Mouse (Mus musculus): ENCODE data around the gene Stat2. TPM values are rescaled to one million over a fixed set of nuclear protein-coding genes. Genes with fewer than 3 reads are reported as not detected.

Gene Stat2
- polyA plus RNA-seq, 1 experiment from 2014 or later, result 8.8 TPM

GRCm38 (mm10) chr10:128336597-128336996 is 66.2 kb downstream of the Stat2 start:
- H3K4me1 ChIP-seq, result peaks cover 72% of the 10 kb centered on the region
- H3K9ac ChIP-seq, result peak overlapping the region; percentile 92
- H3K4me2 ChIP-seq, result peak overlapping the region; percentile 86
- no peaks in the 10 kb centered on the region for H3K27me3 ChIP-seq (replicated peaks)
- H3K9me3 ChIP-seq (replicated peaks), result no peaks in the 10 kb centered on the region
- 35% methylated on average over 3 of the region's 3 CpGs for WGBS (ENCODE audit: insufficient replicate concordance)
- peak overlapping the region; percentile 95 for H3K27ac ChIP-seq
- peak overlapping the region; percentile 91 for H3K4me3 ChIP-seq
- H3K36me3 ChIP-seq, result peaks cover 24% of the 10 kb centered on the region
- ATAC-seq, result peak; percentile 57

- peaks cover 76% of the 10 kb centered on the region for H3K4me1 ChIP-seq
- no peaks in the 10 kb centered on the region for H3K27me3 ChIP-seq (replicated peaks)
- no peaks in the 10 kb centered on the region for H3K9me3 ChIP-seq (replicated peaks)
- peak within 1 kb of the TSS; percentile 91 for H3K4me3 ChIP-seq
- 2% methylated on average over 61 of the region's 61 CpGs for WGBS (ENCODE audit: insufficient replicate concordance)
- H3K27ac ChIP-seq, result peak within 1 kb of the TSS; percentile 95
- H3K36me3 ChIP-seq, result peaks cover 25% of the 10 kb centered on the region
- peak; percentile 92 for ATAC-seq
- H3K4me2 ChIP-seq, result peak within 1 kb of the TSS; percentile 86
- peak within 1 kb of the TSS; percentile 92 for H3K9ac ChIP-seq
These were observed 67.2 kb downstream of the Stat2 start, which contains the start of gene Cs for GRCm38 (mm10) chr10:128337306-128338181. TSS of gene Cs (plus strand) at chr10:128337734.

- ATAC-seq, result peak; percentile 2; the same call in 1 of the 2 replicates
- Histone ChIP-seq H3K36me3 (peaks cover 29% of the 10 kb centered on the region), H3K9me3 (replicated peaks) (no peaks in the 10 kb centered on the region), H3K27ac (peak overlapping the region; percentile 95), H3K27me3 (replicated peaks) (no peaks in the 10 kb centered on the region), H3K4me1 (peaks cover 84% of the 10 kb centered on the region), H3K9ac (peak overlapping the region; percentile 92), H3K4me3 (peak overlapping the region; percentile 91), H3K4me2 (peak overlapping the region; percentile 86)
- 9% methylated on average over 5 of the region's 5 CpGs for WGBS (ENCODE audit: insufficient replicate concordance)
These were observed 68.1 kb downstream of the Stat2 start for GRCm38 (mm10) chr10:128338415-128338814.

GRCm38 (mm10) chr10:128338948-128339347 is 68.6 kb downstream of the Stat2 start:
- ATAC-seq, result no peak
- H3K27ac ChIP-seq, result peak overlapping the region; percentile 95
- H3K9ac ChIP-seq, result peak overlapping the region; percentile 92
- peak overlapping the region; percentile 91 for H3K4me3 ChIP-seq
- peaks cover 90% of the 10 kb centered on the region for H3K4me1 ChIP-seq
- no peaks in the 10 kb centered on the region for H3K9me3 ChIP-seq (replicated peaks)
- peaks cover 29% of the 10 kb centered on the region for H3K36me3 ChIP-seq
- 60% methylated on average over 2 of the region's 2 CpGs for WGBS (ENCODE audit: insufficient replicate concordance)
- H3K4me2 ChIP-seq, result peak overlapping the region; percentile 86
- H3K27me3 ChIP-seq (replicated peaks), result no peaks in the 10 kb centered on the region

GRCm38 (mm10) chr10:128340257-128340656 is 69.9 kb downstream of the Stat2 start:
- Histone ChIP-seq H3K9ac (peak overlapping the region; percentile 92; the same call in 1 of the 2 replicates), H3K4me1 (peaks cover 91% of the 10 kb centered on the region), H3K36me3 (peaks cover 29% of the 10 kb centered on the region), H3K4me3 (no peak overlapping the region), H3K9me3 (replicated peaks) (no peaks in the 10 kb centered on the region), H3K27ac (peak overlapping the region; percentile 41; the same call in 1 of the 2 replicates), H3K27me3 (replicated peaks) (no peaks in the 10 kb centered on the region), H3K4me2 (peak overlapping the region; percentile 86)
- ATAC-seq, result no peak
- 36% methylated on average over 2 of the region's 2 CpGs for WGBS (ENCODE audit: insufficient replicate concordance)

Other genes with a start within 250 kb of the Stat2 start
- gene Naca, start 235.0 kb upstream of the Stat2 start, polyA plus RNA-seq (2016; fragmentation: Nextera tagmentation; extraction: Ambion mirVana), result 666 and 682 TPM in 2 replicates
- gene Ptges3, start 211.6 kb upstream of the Stat2 start, polyA plus RNA-seq (2016; fragmentation: Nextera tagmentation; extraction: Ambion mirVana), result 406 and 407 TPM in 2 replicates
- gene Atp5b, start 187.3 kb upstream of the Stat2 start, polyA plus RNA-seq (2016; fragmentation: Nextera tagmentation; extraction: Ambion mirVana), result 2,130 and 2,180 TPM in 2 replicates
- 8.0 and 8.6 TPM in 2 replicates for gene Baz2a, start 179.0 kb upstream of the Stat2 start, polyA plus RNA-seq (2016; fragmentation: Nextera tagmentation; extraction: Ambion mirVana)
- gene Rbms2, start 90.3 kb upstream of the Stat2 start, polyA plus RNA-seq (2016; fragmentation: Nextera tagmentation; extraction: Ambion mirVana), result 8.7 and 10.1 TPM in 2 replicates
- gene Gls2, start 76.1 kb upstream of the Stat2 start, polyA plus RNA-seq (2016; fragmentation: Nextera tagmentation; extraction: Ambion mirVana), result 1.8 and 2.8 TPM in 2 replicates
- gene Spryd4, start 58.8 kb upstream of the Stat2 start, polyA plus RNA-seq (2016; fragmentation: Nextera tagmentation; extraction: Ambion mirVana), result 24.1 and 25.1 TPM in 2 replicates
- gene Mip, start 44.7 kb upstream of the Stat2 start, polyA plus RNA-seq (2016; fragmentation: Nextera tagmentation; extraction: Ambion mirVana), result not detected in 2 replicates
- gene Timeless, start 38.5 kb upstream of the Stat2 start, polyA plus RNA-seq (2016; fragmentation: Nextera tagmentation; extraction: Ambion mirVana), result 45.2 and 46.5 TPM in 2 replicates
- 0.31 and 0.51 TPM in 2 replicates for gene Apon, start 16.5 kb upstream of the Stat2 start, polyA plus RNA-seq (2016; fragmentation: Nextera tagmentation; extraction: Ambion mirVana)
- 27.2 and 28.2 TPM in 2 replicates for gene Apof, start 1.9 kb upstream of the Stat2 start, polyA plus RNA-seq (2016; fragmentation: Nextera tagmentation; extraction: Ambion mirVana)
- not detected in 2 replicates for gene Il23a, start 28.2 kb downstream of the Stat2 start, polyA plus RNA-seq (2016; fragmentation: Nextera tagmentation; extraction: Ambion mirVana)
- 17.9 and 18.3 TPM in 2 replicates for gene Pan2, start 32.8 kb downstream of the Stat2 start, polyA plus RNA-seq (2016; fragmentation: Nextera tagmentation; extraction: Ambion mirVana)
- 107 and 114 TPM in 2 replicates for gene Cnpy2, start 51.9 kb downstream of the Stat2 start, polyA plus RNA-seq (2016; fragmentation: Nextera tagmentation; extraction: Ambion mirVana)
- gene Cs, start 67.2 kb downstream of the Stat2 start, polyA plus RNA-seq (2016; fragmentation: Nextera tagmentation; extraction: Ambion mirVana), result 183 and 187 TPM in 2 replicates
- 8.7 and 8.9 TPM in 2 replicates for gene Coq10a, start 98.4 kb downstream of the Stat2 start, polyA plus RNA-seq (2016; fragmentation: Nextera tagmentation; extraction: Ambion mirVana)
- gene Ankrd52, start 106.6 kb downstream of the Stat2 start, polyA plus RNA-seq (2016; fragmentation: Nextera tagmentation; extraction: Ambion mirVana), result 9.3 TPM in 2 replicates
- 22.7 and 23.0 TPM in 2 replicates for gene Slc39a5, start 130.7 kb downstream of the Stat2 start, polyA plus RNA-seq (2016; fragmentation: Nextera tagmentation; extraction: Ambion mirVana)
- 64.1 and 66.1 TPM in 2 replicates for gene Nabp2, start 140.9 kb downstream of the Stat2 start, polyA plus RNA-seq (2016; fragmentation: Nextera tagmentation; extraction: Ambion mirVana)
- 14.2 and 14.8 TPM in 2 replicates for gene Rnf41, start 141.1 kb downstream of the Stat2 start, polyA plus RNA-seq (2016; fragmentation: Nextera tagmentation; extraction: Ambion mirVana)
- 34.9 and 40.3 TPM in 2 replicates for gene Smarcc2, start 188.7 kb downstream of the Stat2 start, polyA plus RNA-seq (2016; fragmentation: Nextera tagmentation; extraction: Ambion mirVana)
- 533 and 540 TPM in 2 replicates for gene Myl6, start 223.6 kb downstream of the Stat2 start, polyA plus RNA-seq (2016; fragmentation: Nextera tagmentation; extraction: Ambion mirVana)
- 1.3 and 1.6 TPM in 2 replicates for gene Myl6b, start 228.1 kb downstream of the Stat2 start, polyA plus RNA-seq (2016; fragmentation: Nextera tagmentation; extraction: Ambion mirVana)